Mouse (Mus musculus) kidney, postnatal 10 days (tissue): ENCODE measurements around the gene Pik3r4.
"Not testable (repeated sequence)": the region's sequence is repeated elsewhere in the genome, so short reads cannot be mapped to it uniquely, and the experiment has no call there.

ENCODE experiments used
- DNase-seq: peaks from one replicate; pipeline ENCODE4 v3.0.0; 2021; ENCODE audit warnings: mixed read lengths

Pik3r4 gene

GRCm38 (mm10) chr9:105642460-105643371 lies at the start of gene Pik3r4:
TSS of gene Pik3r4 (plus strand) at chr9:105642978.
- peak; percentile 90 for DNase-seq

DNA sequence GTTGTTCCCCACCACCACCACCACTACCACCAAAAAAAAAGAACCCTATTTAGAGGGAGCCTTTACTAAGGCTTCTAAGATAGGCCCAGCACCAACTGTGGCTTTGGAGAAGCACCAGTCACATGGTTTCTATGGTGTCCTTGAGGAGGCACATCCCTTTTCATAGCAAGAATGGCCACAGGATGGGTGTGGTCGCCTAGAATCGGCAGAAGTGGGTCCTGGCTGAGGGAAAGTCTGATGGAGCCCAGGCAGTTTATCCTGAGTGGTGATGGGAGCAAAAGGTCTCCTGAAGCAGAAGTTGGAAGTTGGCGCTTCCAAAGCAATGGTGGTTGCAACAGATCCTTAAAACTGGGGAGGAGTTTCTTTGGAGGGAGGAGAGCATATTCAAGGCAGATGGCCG lies 43.9 kb upstream of the Pik3r4 start:
- no peak for DNase-seq

- DNase-seq = peak; percentile 7
These were observed 30.6 kb upstream of the Pik3r4 start for GRCm38 (mm10) chr9:105611980-105612771.

DNA sequence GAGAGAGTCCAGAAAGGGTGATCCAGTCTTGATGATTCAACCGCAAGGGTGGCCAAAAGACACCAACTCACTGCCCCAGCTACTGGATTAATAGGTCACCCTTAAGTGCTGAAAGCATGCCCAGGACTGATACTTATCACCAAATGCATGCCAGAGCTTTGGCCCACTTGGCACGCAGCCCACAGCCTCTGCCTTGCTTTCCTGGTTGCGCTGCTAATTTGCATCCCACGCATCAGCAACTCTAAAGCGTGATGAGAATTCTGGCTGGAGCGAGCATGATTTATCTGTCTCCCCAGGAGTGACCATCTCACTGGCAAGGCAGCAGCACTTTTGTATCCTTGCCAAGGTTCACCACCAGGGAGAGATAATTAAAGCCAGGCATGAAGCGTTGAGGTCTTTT lies 29.9 kb upstream of the Pik3r4 start:
- DNase-seq = peak; percentile 78

- DNase-seq = no peak
These were observed 26.8 kb upstream of the Pik3r4 start for GRCm38 (mm10) chr9:105615952-105616351.

DNA sequence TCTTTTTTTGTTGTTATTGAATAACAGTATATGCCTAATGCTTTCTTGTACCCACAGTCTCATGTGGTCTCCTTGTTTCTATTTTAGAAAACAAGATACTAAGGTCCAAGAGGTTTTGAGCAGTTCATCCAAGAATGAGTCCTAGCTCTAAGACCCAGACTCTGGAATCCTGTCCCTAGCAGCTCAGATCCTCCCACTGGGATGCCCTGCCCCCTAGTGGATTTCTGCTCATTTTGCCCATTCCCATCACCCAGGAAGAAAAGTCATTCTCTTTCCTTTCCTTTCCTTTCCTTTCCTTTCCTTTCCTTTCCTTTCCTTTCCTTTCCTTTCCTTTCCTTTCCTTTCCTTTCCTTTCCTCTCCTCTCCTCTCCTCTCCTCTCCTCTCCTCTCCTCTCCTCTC lies 25.5 kb upstream of the Pik3r4 start:
- peak; percentile 82 for DNase-seq

DNA sequence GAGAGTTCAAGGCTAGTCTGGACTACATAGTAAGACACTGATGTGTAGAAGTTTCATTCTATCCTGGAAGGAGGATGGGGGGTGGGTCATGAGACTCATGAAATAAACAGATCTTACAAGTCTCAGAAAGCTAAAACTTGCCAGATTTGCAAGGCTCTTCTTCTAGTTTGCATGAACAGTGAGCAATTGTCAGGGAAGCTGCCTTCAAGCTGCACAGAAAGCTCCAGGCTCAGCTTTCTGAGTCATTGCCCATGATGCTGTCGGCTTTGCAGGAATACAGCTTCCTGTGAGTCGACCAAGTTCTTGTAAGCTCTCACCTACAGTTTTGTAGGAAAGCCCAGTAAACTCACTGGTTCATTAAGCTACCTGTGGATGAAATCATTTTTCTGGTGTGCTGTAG lies 8.8 kb upstream of the Pik3r4 start:
- DNase-seq = no peak

- not testable (repeated sequence) for DNase-seq
These were observed 1.4 kb upstream of the Pik3r4 start for GRCm38 (mm10) chr9:105641377-105641776.

DNA sequence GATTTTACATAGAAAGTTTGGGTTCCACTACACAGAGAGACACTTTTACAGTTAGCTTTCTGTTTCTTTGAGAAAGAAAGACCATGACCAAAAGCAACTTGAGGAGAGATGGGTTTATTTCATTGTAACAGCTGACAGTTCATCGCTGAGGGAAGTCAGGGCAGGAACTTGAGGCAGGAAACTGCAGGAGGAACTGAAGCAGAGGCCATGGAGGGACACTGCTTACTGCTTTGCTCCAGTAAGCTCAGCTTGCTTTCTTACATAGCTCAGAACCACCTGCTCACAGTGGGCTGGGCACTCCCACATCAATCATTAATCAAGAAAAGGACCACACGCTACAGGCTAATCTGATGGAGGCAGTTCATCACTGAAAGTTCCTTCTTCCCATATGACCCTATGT lies 13.4 kb downstream of the Pik3r4 start:
- DNase-seq = peak; percentile 22

- DNase-seq = no peak
These were observed 15.4 kb downstream of the Pik3r4 start for GRCm38 (mm10) chr9:105658216-105658615.

DNA sequence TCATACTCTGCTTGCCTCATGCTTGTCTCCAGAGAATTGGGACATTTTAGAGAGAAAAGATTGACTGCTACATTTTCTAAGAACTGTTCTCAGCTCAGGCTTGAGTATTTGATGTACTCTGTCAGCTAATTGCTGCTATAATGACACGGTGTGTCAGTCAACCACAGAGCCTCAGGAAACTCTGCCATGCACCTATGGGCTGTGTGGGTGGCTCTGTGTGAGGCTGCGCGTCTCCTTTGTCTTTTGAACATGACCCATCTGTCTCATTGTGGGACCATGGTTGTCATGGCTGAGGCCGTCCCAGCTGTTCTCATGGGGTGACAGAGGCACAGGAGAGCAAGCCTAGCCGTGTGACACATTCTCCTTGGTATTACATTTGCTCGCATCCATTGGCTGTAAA lies 17.1 kb downstream of the Pik3r4 start:
- DNase-seq = no peak

GRCm38 (mm10) chr9:105665269-105665668 lies 22.5 kb downstream of the Pik3r4 start:
- DNase-seq = no peak

DNA sequence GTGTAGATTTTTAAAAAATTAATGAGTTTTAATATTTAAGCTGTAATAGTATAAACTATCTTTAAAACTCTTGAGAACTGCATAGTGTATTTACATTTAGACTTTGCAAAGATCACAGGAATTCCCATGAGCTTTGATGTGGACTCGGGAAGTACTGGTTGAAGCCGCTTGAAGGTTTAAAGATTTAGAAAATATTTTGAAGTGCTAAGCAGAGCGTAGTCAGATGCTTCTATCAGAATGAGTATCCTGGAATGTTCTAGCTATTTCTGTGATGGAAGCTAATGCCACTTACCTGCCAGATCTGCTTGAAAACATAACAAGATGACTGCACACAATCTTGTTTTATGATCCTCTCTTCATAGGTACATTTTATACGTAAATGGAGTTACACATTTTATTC lies 28.1 kb downstream of the Pik3r4 start:
- no peak for DNase-seq

GRCm38 (mm10) chr9:105672032-105672431 lies 29.3 kb downstream of the Pik3r4 start:
- DNase-seq = no peak

DNA sequence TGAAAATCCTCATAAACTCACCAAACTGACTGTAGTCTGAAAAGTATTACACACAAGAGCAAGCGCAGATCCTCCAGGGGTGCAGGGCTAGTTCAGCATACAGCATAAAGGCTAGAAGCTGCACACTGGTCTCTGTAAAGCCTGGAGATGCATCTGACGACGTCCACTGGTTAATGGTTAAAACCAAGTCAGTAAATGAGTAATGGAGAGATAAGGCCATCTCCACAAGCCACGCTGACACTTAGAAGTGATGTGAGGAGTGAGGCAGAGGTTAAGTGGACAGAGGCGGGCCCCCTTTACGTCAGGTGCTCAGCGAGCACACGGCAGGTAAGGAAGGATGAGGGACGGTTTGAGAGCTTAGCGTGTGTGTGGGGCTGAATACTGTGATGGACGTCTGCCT lies 33.2 kb downstream of the Pik3r4 start:
- no peak for DNase-seq

DNA sequence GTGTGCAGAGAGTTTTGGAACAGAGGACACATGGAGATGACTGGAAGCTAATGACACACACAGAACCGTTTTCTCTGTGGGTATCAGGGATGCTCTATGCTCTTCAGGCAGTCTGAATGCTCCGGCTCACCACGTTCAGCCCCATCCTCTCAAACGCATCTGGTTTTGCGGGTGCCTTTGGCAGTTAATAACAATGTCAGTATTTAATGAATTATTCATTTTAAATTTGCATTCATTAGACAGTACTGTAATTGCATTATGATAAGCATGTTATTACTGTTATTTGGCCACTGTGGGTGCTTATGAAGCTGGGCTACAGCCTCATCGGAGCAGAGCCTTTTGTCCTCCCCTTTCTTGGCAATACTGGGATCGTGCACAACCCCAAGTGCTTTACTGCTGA lies 38.6 kb downstream of the Pik3r4 start:
- DNase-seq = no peak

DNA sequence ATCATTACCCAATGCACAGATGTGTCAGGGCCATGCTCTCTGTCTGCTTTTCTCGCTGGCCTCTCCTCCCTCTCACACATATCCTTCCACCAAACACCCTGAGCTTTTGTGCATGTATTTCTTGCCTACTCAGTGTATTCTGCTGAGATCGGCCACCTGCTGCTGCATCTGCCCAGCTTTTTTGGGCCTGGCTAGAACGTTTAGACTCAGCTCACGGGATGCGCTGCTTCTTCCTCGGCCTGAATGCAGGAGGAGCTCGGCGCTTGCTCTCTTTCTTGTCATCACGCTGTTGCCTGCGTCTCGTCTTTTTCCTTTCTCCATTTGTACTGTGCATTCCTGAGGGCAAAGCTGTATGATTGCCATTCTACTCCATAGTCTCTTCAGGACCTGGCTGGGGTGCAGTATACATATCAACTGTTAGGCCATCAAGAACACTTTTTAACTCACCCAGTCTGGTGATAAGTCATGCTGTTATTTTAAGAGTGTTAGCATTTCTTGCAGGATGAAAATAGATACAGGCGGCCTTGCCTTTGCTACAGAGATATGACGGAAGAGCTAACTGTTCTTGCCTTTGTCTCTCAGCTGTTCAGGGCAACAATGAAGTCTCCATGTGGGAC lies 41.9 kb downstream of the Pik3r4 start:
- DNase-seq = no peak

DNA sequence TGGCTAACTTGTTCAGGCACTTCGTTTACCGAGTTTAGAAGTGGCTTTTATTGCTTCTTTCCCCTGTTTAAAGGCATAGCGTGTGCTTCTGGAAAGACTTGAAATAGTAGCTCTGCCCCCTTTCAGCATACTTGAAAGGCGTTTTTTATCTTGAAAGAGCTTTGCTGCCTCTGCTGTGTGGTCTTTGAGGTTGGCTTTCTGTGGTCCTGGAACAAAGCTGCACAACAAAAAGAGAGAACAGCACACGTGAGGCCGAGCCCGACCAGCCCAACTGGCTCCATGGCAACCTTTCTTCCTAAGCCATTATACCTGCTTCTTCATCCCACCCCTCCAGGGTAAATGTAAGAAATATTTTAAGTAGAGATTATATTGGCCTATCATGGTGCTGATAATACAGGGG lies 46.7 kb downstream of the Pik3r4 start:
- DNase-seq = no peak

GRCm38 (mm10) chr9:105692472-105692871 lies 49.7 kb downstream of the Pik3r4 start:
- DNase-seq = no peak

DNA sequence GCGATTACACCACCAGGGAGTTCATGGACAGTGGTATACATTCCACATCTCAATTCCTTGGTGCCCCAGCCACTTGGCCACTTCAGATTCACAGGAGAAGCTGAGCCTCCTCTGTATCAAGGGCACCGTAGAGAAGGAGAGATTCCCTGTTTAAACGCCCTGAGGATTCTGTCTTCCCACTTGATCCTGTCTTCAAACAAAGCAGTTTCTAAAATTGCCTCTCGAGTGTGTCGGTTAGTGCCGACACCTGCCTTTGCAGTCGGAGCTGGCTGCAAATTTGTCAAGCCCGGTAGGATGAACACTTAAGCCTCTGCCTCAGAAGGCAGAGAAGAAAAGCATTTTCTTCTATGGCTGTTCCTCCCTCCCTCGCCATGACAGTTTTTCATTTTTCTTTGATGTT lies 50.3 kb downstream of the Pik3r4 start:
- no peak for DNase-seq

GRCm38 (mm10) chr9:105693854-105694253 lies 51.1 kb downstream of the Pik3r4 start:
- peak; percentile 94 for DNase-seq

- DNase-seq = no peak
These were observed 54.2 kb downstream of the Pik3r4 start for GRCm38 (mm10) chr9:105696818-105697564.
